Mouse (Mus musculus) hindbrain, embryonic 16.5 days (tissue): Measurements from ENCODE around the gene Pepd. TPM values are rescaled to one million over a fixed set of nuclear protein-coding genes. Genes with fewer than 3 reads are reported as not detected.

Experiments
- ATAC-seq: fragments of 200-750 bp; cut with Nextera tagmentation; 2 replicates; pipeline ENCODE4 v1.8.0; 2017; ENCODE audit warnings: moderate TSS enrichment, moderate library complexity
- H3K27ac ChIP-seq: fragments of 300-500 bp; sonication (generic); 2 replicates; pipeline ENCODE4 v1.5.1; 2014; ENCODE audit warnings: low read depth, mild to moderate bottlenecking, control low read depth, low read length, moderate library complexity
- H3K27me3 ChIP-seq: fragments of 300-500 bp; sonication (generic); replicated peaks from 2 replicates; pipeline ENCODE4 v1.6.1; 2014; ENCODE audit warnings: low read length; ENCODE audit not compliant: control insufficient read depth, insufficient read depth
- H3K36me3 ChIP-seq: fragments of 300-500 bp; sonication (generic); 2 replicates; pipeline ENCODE4 v1.6.1; 2014; ENCODE audit warnings: mild to moderate bottlenecking, low read length, moderate library complexity, mixed read lengths; ENCODE audit not compliant: control insufficient read depth, insufficient read depth
- H3K4me1 ChIP-seq: fragments of 300-500 bp; sonication (generic); 2 replicates; pipeline ENCODE4 v1.6.1; 2014; ENCODE audit warnings: low read depth, low read length; ENCODE audit not compliant: control insufficient read depth, insufficient read depth
- H3K4me2 ChIP-seq: fragments of 300-500 bp; sonication (generic); 2 replicates; pipeline ENCODE4 v1.6.1; 2014; ENCODE audit warnings: mild to moderate bottlenecking, low read length, control low read depth, moderate library complexity
- H3K4me3 ChIP-seq: fragments of 300-500 bp; sonication (generic); 2 replicates; pipeline ENCODE4 v1.5.1; 2014; ENCODE audit warnings: mild to moderate bottlenecking, low read length, control low read depth, moderate library complexity
- H3K9ac ChIP-seq: fragments of 300-500 bp; sonication (generic); 2 replicates; pipeline ENCODE4 v1.6.1; 2014; ENCODE audit warnings: low read depth, mild to moderate bottlenecking, control low read depth, low read length, moderate library complexity
- H3K9me3 ChIP-seq: fragments of 300-500 bp; sonication (generic); 2 replicates; pipeline ENCODE4 v1.6.1; 2014; ENCODE audit warnings: mild to moderate bottlenecking, low read length, moderate library complexity; ENCODE audit not compliant: control insufficient read depth
- WGBS: fragments of 180-500 bp; shearing (Covaris S2); extraction: QIAGEN DNeasy Blood & Tissue Kit; methylation state at CpG from one replicate; pipeline ENCODE4 v1.1.7; 2014; 5-methylcytosine and 5-hydroxymethylcytosine counted together
- polyA plus RNA-seq: library from polyadenylated mRNA; unstranded; fragments of >200 nt; fragmentation: Nextera tagmentation; extraction: Ambion mirVana; gene quantifications from 2 replicates; pipeline ENCODE4 v1.2.1, GENCODE M21; 2015

The Pepd gene
- polyA plus RNA-seq, 1 experiment from 2014 or later: 69.5 TPM

- H3K36me3 ChIP-seq: peaks cover 2% of the 10 kb centered on the region; the same call in 1 of the 2 replicates
- no peaks in the 10 kb centered on the region for H3K9me3 ChIP-seq
- no peak for ATAC-seq
- H3K4me1 ChIP-seq: peaks cover 23% of the 10 kb centered on the region
- no peak overlapping the region for H3K9ac ChIP-seq
- WGBS: 88% methylated on average over 6 of the region's 6 CpGs
- H3K4me2 ChIP-seq: no peak overlapping the region
- no peaks in the 10 kb centered on the region for H3K27me3 ChIP-seq
- H3K4me3 ChIP-seq: no peak overlapping the region
- H3K27ac ChIP-seq: no peak overlapping the region
Measured at GRCm38 (mm10) chr7:35037408-35037807, 125.2 kb downstream of the Pepd start.

- H3K4me2 ChIP-seq: no peak overlapping the region
- H3K9me3 ChIP-seq: no peaks in the 10 kb centered on the region
- no peak for ATAC-seq
- no peaks in the 10 kb centered on the region for H3K27me3 ChIP-seq
- H3K4me1 ChIP-seq: peaks cover 13% of the 10 kb centered on the region
- no peak overlapping the region for H3K9ac ChIP-seq
- WGBS: 90% methylated on average over 9 of the region's 9 CpGs
- H3K36me3 ChIP-seq: peaks cover 12% of the 10 kb centered on the region
- no peak overlapping the region for H3K27ac ChIP-seq
- no peak overlapping the region for H3K4me3 ChIP-seq
Measured at GRCm38 (mm10) chr7:35040176-35040972, 128.2 kb downstream of the Pepd start.

GRCm38 (mm10) chr7:35041286-35042208, 129.4 kb downstream of the Pepd start:
- Histone ChIP-seq H3K9ac (no peak overlapping the region), H3K27me3 (no peaks in the 10 kb centered on the region), H3K36me3 (peaks cover 18% of the 10 kb centered on the region), H3K4me2 (no peak overlapping the region), H3K4me1 (peaks cover 2% of the 10 kb centered on the region), H3K4me3 (no peak overlapping the region), H3K27ac (no peak overlapping the region; the same call in 1 of the 2 replicates), H3K9me3 (no peaks in the 10 kb centered on the region)
- ATAC-seq: no peak
- 61% methylated on average over 2 of the region's 2 CpGs for WGBS

GRCm38 (mm10) chr7:35042209-35042554, 130.0 kb downstream of the Pepd start:
- H3K36me3 ChIP-seq: peaks cover 18% of the 10 kb centered on the region
- H3K4me2 ChIP-seq: no peak overlapping the region
- no peaks in the 10 kb centered on the region for H3K27me3 ChIP-seq
- no peak for ATAC-seq
- no peak overlapping the region; the same call in none of the 2 replicates for H3K27ac ChIP-seq
- no peaks in the 10 kb centered on the region for H3K9me3 ChIP-seq
- H3K9ac ChIP-seq: no peak overlapping the region
- no peak overlapping the region for H3K4me3 ChIP-seq
- H3K4me1 ChIP-seq: no peaks in the 10 kb centered on the region; the same call in none of the 2 replicates

- Histone ChIP-seq H3K27ac (peak overlapping the region; percentile 54), H3K27me3 (no peaks in the 10 kb centered on the region), H3K4me1 (no peaks in the 10 kb centered on the region; the same call in 1 of the 2 replicates), H3K36me3 (peaks cover 18% of the 10 kb centered on the region), H3K4me3 (no peak overlapping the region), H3K9ac (no peak overlapping the region), H3K9me3 (no peaks in the 10 kb centered on the region), H3K4me2 (no peak overlapping the region)
- ATAC-seq: no peak
- 81% methylated on average over 5 of the region's 5 CpGs for WGBS
Measured at GRCm38 (mm10) chr7:35042759-35043217, 130.6 kb downstream of the Pepd start.

GRCm38 (mm10) chr7:35043266-35043817, 131.2 kb downstream of the Pepd start:
- Histone ChIP-seq H3K4me2 (no peak overlapping the region), H3K4me3 (no peak overlapping the region), H3K27me3 (no peaks in the 10 kb centered on the region), H3K9ac (no peak overlapping the region; the same call in 1 of the 2 replicates), H3K4me1 (no peaks in the 10 kb centered on the region; the same call in 1 of the 2 replicates), H3K36me3 (peaks cover 18% of the 10 kb centered on the region), H3K9me3 (no peaks in the 10 kb centered on the region), H3K27ac (no peak overlapping the region; the same call in 1 of the 2 replicates)
- 90% methylated on average over 10 of the region's 10 CpGs for WGBS
- ATAC-seq: no peak

GRCm38 (mm10) chr7:35044719-35045118, 132.5 kb downstream of the Pepd start:
- no peaks in the 10 kb centered on the region for H3K9me3 ChIP-seq
- WGBS: 85% methylated on average over 2 of the region's 2 CpGs

GRCm38 (mm10) chr7:35046091-35046490, 133.9 kb downstream of the Pepd start:
- Histone ChIP-seq H3K27me3 (no peaks in the 10 kb centered on the region), H3K9me3 (no peaks in the 10 kb centered on the region), H3K27ac (no peak overlapping the region), H3K4me2 (no peak overlapping the region), H3K9ac (no peak overlapping the region), H3K36me3 (peaks cover 18% of the 10 kb centered on the region), H3K4me3 (no peak overlapping the region), H3K4me1 (no peaks in the 10 kb centered on the region; the same call in 1 of the 2 replicates)
- ATAC-seq: no peak
- WGBS: 95% methylated on average over 4 of the region's 4 CpGs

More at GRCm38 (mm10) chr7:35044719-35045118, 132.5 kb downstream of the Pepd start:
- Histone ChIP-seq H3K9ac (no peak overlapping the region), H3K27me3 (no peaks in the 10 kb centered on the region), H3K4me3 (no peak overlapping the region), H3K36me3 (peaks cover 18% of the 10 kb centered on the region), H3K27ac (no peak overlapping the region), H3K4me2 (no peak overlapping the region), H3K4me1 (no peaks in the 10 kb centered on the region; the same call in 1 of the 2 replicates)
- no peak for ATAC-seq
